Comparison of ENCODE assay signal across 29 mouse cellular contexts in genomic region chr1:172278328-172278727, GRCm38 (mm10). TPM values are rescaled to one million over a fixed set of nuclear protein-coding genes. Genes with fewer than 3 reads are reported as not detected.
"Had no signal": no experiment of that assay in that cellular context is flagged by ENCODE, and none has a peak within 500 bp of the region (broad histone marks: within the 10 kb centered on the region; RNA-seq: fewer than 3 reads in every experiment).

No protein-coding gene starts in this region.

- H3K4me3 ChIP-seq: left cerebral cortex, adult 2 months; lung, embryonic 15.5 days; megakaryocyte, embryonic 14.5 days; midbrain, embryonic 10.5 days had no signal

- DNase-seq: kidney, adult 18-20 months; kidney, adult 9 months; kidney, postnatal 14 days; kidney, postnatal 4 days; layer of hippocampus, postnatal 36 days; lung, adult 18-20 months; lung, postnatal 10 days; lung, postnatal 36 days; midbrain, embryonic 14.5 days; thymus, adult 18-20 months; thymus, postnatal 36 days had no signal

- H3K27me3 ChIP-seq: lung, embryonic 15.5 days had no signal

- H3K9me3 ChIP-seq: lung, embryonic 15.5 days; megakaryocyte, embryonic 14.5 days; midbrain, embryonic 10.5 days had no signal

- H3K4me2 ChIP-seq: liver, embryonic 11.5 days; lung, embryonic 15.5 days had no signal

- H3K9ac ChIP-seq: liver, embryonic 14.5 days; lung, embryonic 15.5 days had no signal

- H3K27ac ChIP-seq: left cerebral cortex, adult 2 months; liver, embryonic 14.5 days; lung, embryonic 15.5 days; midbrain, embryonic 10.5 days had no signal

- H3K36me3 ChIP-seq: lung, embryonic 15.5 days; midbrain, embryonic 10.5 days had no signal

RNA-seq across cellular contexts. Expression of gene Atp1a4, which starts 20.1 kb away (rescaled TPM):
- total RNA-seq: layer of hippocampus, adult 18-20 months; layer of hippocampus, postnatal 10 days; layer of hippocampus, postnatal 36 days; left cerebral cortex, adult 2 months; left cerebral cortex, postnatal 10 days; left cerebral cortex, postnatal 36 days had no signal
- polyA plus RNA-seq: kidney, embryonic 16.5 days; limb, embryonic 11.5 days; liver, embryonic 11.5 days; lung, embryonic 15.5 days; midbrain, embryonic 10.5 days; midbrain, embryonic 14.5 days; neural tube, embryonic 11.5 days; neural tube, embryonic 14.5 days; small intestine, adult 2 months; spleen, adult 2 months; urinary bladder, adult 2 months had no signal

RNA-seq across cellular contexts. Expression of gene Kcnj9, which starts 50.8 kb away (rescaled TPM):
- polyA plus RNA-seq: kidney, embryonic 16.5 days; limb, embryonic 11.5 days; small intestine, adult 2 months; stomach, embryonic 16.5 days had no signal
